Mouse (Mus musculus): ENCODE measurements around the gene Fstl5. TPM values are rescaled to one million over a fixed set of nuclear protein-coding genes. Genes with fewer than 3 reads are reported as not detected.
"Not testable (repeated sequence)": the region's sequence is repeated elsewhere in the genome, so short reads cannot be mapped to it uniquely, and the experiment has no call there.

Fstl5 gene
- total and polyA plus RNA-seq, 2 experiments from 2014 or later = 0.04 TPM; not detected in 1

GRCm38 (mm10) chr3:76367000-76367399 is 292.9 kb downstream of the Fstl5 start:
- Histone ChIP-seq H3K36me3 (replicated peaks; ENCODE audit: control insufficient read depth, insufficient read depth, low read length) (no peaks in the 10 kb centered on the region), H3K9me3 (replicated peaks; ENCODE audit: control insufficient read depth, low read length) (no peaks in the 10 kb centered on the region), H3K4me1 (ENCODE audit: control insufficient read depth, insufficient read depth) (no peaks in the 10 kb centered on the region), H3K9ac (replicated peaks; ENCODE audit: low read depth, low read length) (no peak overlapping the region), H3K4me3 (ENCODE audit: low read depth, low read length) (no peak overlapping the region), H3K27ac (ENCODE audit: low read depth) (no peak overlapping the region), H3K4me2 (ENCODE audit: low read depth, low read length) (no peak overlapping the region), H3K27me3 (ENCODE audit: control insufficient read depth, insufficient read depth, low read length) (no peaks in the 10 kb centered on the region)
- no peak for DNase-seq (ENCODE audit: low spot score)
- no peak for ATAC-seq (ENCODE audit: insufficient read depth, low read depth)
- no peak for TF ChIP-seq CTCF (IDR thresholded peaks at IDR 0.05; ENCODE audit: low read depth)
- TF ChIP-seq EP300 (IDR thresholded peaks at IDR 0.05; ENCODE audit: low read depth) = no peak

GRCm38 (mm10) chr3:76369910-76370309 is 295.8 kb downstream of the Fstl5 start:
- TF ChIP-seq EP300 (IDR thresholded peaks at IDR 0.05; ENCODE audit: low read depth) (no peak), CTCF (IDR thresholded peaks at IDR 0.05; ENCODE audit: low read depth) (no peak)
- no peak for ATAC-seq (ENCODE audit: insufficient read depth, low read depth)
- no peak for DNase-seq (ENCODE audit: low spot score)
- no peak overlapping the region for H3K4me3 ChIP-seq (ENCODE audit: low read depth, low read length)
- H3K4me2 ChIP-seq (ENCODE audit: low read depth, low read length) = no peak overlapping the region
- H3K27me3 ChIP-seq (ENCODE audit: control insufficient read depth, insufficient read depth, low read length) = no peaks in the 10 kb centered on the region
- no peaks in the 10 kb centered on the region for H3K36me3 ChIP-seq (replicated peaks; ENCODE audit: control insufficient read depth, insufficient read depth, low read length)
- no peak overlapping the region for H3K27ac ChIP-seq (ENCODE audit: low read depth)
- no peak overlapping the region for H3K9ac ChIP-seq (replicated peaks; ENCODE audit: low read depth, low read length)
- no peaks in the 10 kb centered on the region for H3K9me3 ChIP-seq (replicated peaks; ENCODE audit: control insufficient read depth, low read length)
- H3K4me1 ChIP-seq (ENCODE audit: control insufficient read depth, insufficient read depth) = no peaks in the 10 kb centered on the region
- WGBS = 87% methylated on average over 4 of the region's 4 CpGs

GRCm38 (mm10) chr3:76428775-76429372 is 354.8 kb downstream of the Fstl5 start:
- no peaks in the 10 kb centered on the region for H3K27me3 ChIP-seq (ENCODE audit: control insufficient read depth, insufficient read depth, low read length)
- no peak for ATAC-seq (ENCODE audit: insufficient read depth, low read depth)
- no peak overlapping the region for H3K9ac ChIP-seq (replicated peaks; ENCODE audit: low read depth, low read length)
- H3K27ac ChIP-seq (ENCODE audit: low read depth) = no peak overlapping the region
- TF ChIP-seq CTCF (IDR thresholded peaks at IDR 0.05; ENCODE audit: low read depth) (no peak), EP300 (IDR thresholded peaks at IDR 0.05; ENCODE audit: low read depth) (no peak)
- DNase-seq (ENCODE audit: low spot score) = no peak
- H3K4me3 ChIP-seq (ENCODE audit: low read depth, low read length) = no peak overlapping the region
- no peaks in the 10 kb centered on the region for H3K36me3 ChIP-seq (replicated peaks; ENCODE audit: control insufficient read depth, insufficient read depth, low read length)
- H3K9me3 ChIP-seq (replicated peaks; ENCODE audit: control insufficient read depth, low read length) = no peaks in the 10 kb centered on the region
- H3K4me1 ChIP-seq (ENCODE audit: control insufficient read depth, insufficient read depth) = no peaks in the 10 kb centered on the region
- WGBS = 75% methylated on average over 6 of the region's 6 CpGs
- H3K4me2 ChIP-seq (ENCODE audit: low read depth, low read length) = no peak overlapping the region

GRCm38 (mm10) chr3:76467229-76467874 is 393.3 kb downstream of the Fstl5 start:
- no peak for TF ChIP-seq CTCF (IDR thresholded peaks at IDR 0.05; ENCODE audit: low read depth)
- no peak for TF ChIP-seq EP300 (IDR thresholded peaks at IDR 0.05; ENCODE audit: low read depth)
- no peak overlapping the region for H3K27ac ChIP-seq (ENCODE audit: low read depth)
- H3K27me3 ChIP-seq (ENCODE audit: control insufficient read depth, insufficient read depth, low read length) = no peaks in the 10 kb centered on the region
- H3K36me3 ChIP-seq (replicated peaks; ENCODE audit: control insufficient read depth, insufficient read depth, low read length) = no peaks in the 10 kb centered on the region
- no peak overlapping the region for H3K4me3 ChIP-seq (ENCODE audit: low read depth, low read length)
- no peak overlapping the region for H3K4me2 ChIP-seq (ENCODE audit: low read depth, low read length)
- no peaks in the 10 kb centered on the region for H3K9me3 ChIP-seq (replicated peaks; ENCODE audit: control insufficient read depth, low read length)
- H3K4me1 ChIP-seq (ENCODE audit: control insufficient read depth, insufficient read depth) = no peaks in the 10 kb centered on the region
- ATAC-seq (ENCODE audit: insufficient read depth, low read depth) (no peak), DNase-seq (ENCODE audit: low spot score) (no peak)
- no peak overlapping the region for H3K9ac ChIP-seq (replicated peaks; ENCODE audit: low read depth, low read length)

- no peak overlapping the region for H3K27ac ChIP-seq (ENCODE audit: low read depth)
- no peak for TF ChIP-seq CTCF (IDR thresholded peaks at IDR 0.05; ENCODE audit: low read depth)
- no peak for TF ChIP-seq EP300 (IDR thresholded peaks at IDR 0.05; ENCODE audit: low read depth)
- H3K27me3 ChIP-seq (ENCODE audit: control insufficient read depth, insufficient read depth, low read length) = no peaks in the 10 kb centered on the region
- WGBS = 44% methylated on average over 1 of the region's 1 CpGs
- no peaks in the 10 kb centered on the region for H3K4me1 ChIP-seq (ENCODE audit: control insufficient read depth, insufficient read depth)
- H3K4me3 ChIP-seq (ENCODE audit: low read depth, low read length) = no peak overlapping the region
- DNase-seq (ENCODE audit: low spot score) (no peak), ATAC-seq (ENCODE audit: insufficient read depth, low read depth) (no peak)
- no peaks in the 10 kb centered on the region for H3K9me3 ChIP-seq (replicated peaks; ENCODE audit: control insufficient read depth, low read length)
- H3K4me2 ChIP-seq (ENCODE audit: low read depth, low read length) = no peak overlapping the region
- H3K9ac ChIP-seq (replicated peaks; ENCODE audit: low read depth, low read length) = no peak overlapping the region
- no peaks in the 10 kb centered on the region for H3K36me3 ChIP-seq (replicated peaks; ENCODE audit: control insufficient read depth, insufficient read depth, low read length)
Observed at GRCm38 (mm10) chr3:76468147-76468546, 394.1 kb downstream of the Fstl5 start.

GRCm38 (mm10) chr3:76507891-76508290 is 433.8 kb downstream of the Fstl5 start:
- H3K4me1 ChIP-seq (ENCODE audit: control insufficient read depth, insufficient read depth); H3K9me3 ChIP-seq (replicated peaks; ENCODE audit: control insufficient read depth, low read length); H3K27me3 ChIP-seq (ENCODE audit: control insufficient read depth, insufficient read depth, low read length); H3K9ac ChIP-seq (replicated peaks; ENCODE audit: low read depth, low read length); ATAC-seq (ENCODE audit: insufficient read depth, low read depth); DNase-seq (ENCODE audit: low spot score); H3K36me3 ChIP-seq (replicated peaks; ENCODE audit: control insufficient read depth, insufficient read depth, low read length); H3K4me3 ChIP-seq (ENCODE audit: low read depth, low read length); H3K4me2 ChIP-seq (ENCODE audit: low read depth, low read length); H3K27ac ChIP-seq (ENCODE audit: low read depth): not testable (repeated sequence)
- 32% methylated on average over 3 of the region's 3 CpGs for WGBS

Measured in heart, postnatal 0 days (tissue).